Mouse (Mus musculus) macrophage (primary cell): ENCODE data around the gene Lclat1. TPM values are rescaled to one million over a fixed set of nuclear protein-coding genes. Genes with fewer than 3 reads are reported as not detected.

Experiments used
- H3K27ac ChIP-seq: fragments of 350-480 bp; formaldehyde crosslinking; 2 replicates; pipeline ENCODE4 v1.9.0; 2021
- H3K36me3 ChIP-seq: fragments of 350-480 bp; formaldehyde crosslinking; 2 replicates; pipeline ENCODE4 v1.9.0; 2021; ENCODE audit errors: inconsistent target
- H3K4me3 ChIP-seq: fragments of 350-480 bp; formaldehyde crosslinking; 2 replicates; pipeline ENCODE4 v1.9.0; 2021; ENCODE audit errors: inconsistent target
- H3K79me2 ChIP-seq: fragments of 350-480 bp; formaldehyde crosslinking; 2 replicates; pipeline ENCODE4 v1.9.0; 2021; ENCODE audit errors: inconsistent target
- WGBS: methylation state at CpG from one replicate; pipeline ENCODE4 v1.1.7; 2026; ENCODE audit warnings: inconsistent platforms; ENCODE audit not compliant: missing documents; 5-methylcytosine and 5-hydroxymethylcytosine counted together
- polyA plus RNA-seq: library from polyadenylated mRNA; stranded (reverse); fragments of 250-400 nt; gene quantifications from 3 replicates; pipeline ENCODE4 v1.2.4, GENCODE M21; 2018; ENCODE audit warnings: inconsistent platforms
- total RNA-seq, 78 experiments: library from RNA; depleted of rRNA; stranded (reverse); fragments of 250-400 nt; gene quantifications; 1 replicate in 9 of 78; 2 replicates in 24 of 78; 3 replicates in 43 of 78; 4 replicates in 2 of 78; pipeline ENCODE4 v1.2.4; 2018; ENCODE audit warnings: inconsistent platforms in 56 of 78

The Lclat1 gene
- 10 to 100 TPM in 21 of 26 experiments, 1 to 10 TPM in 5; 4.3 to 32.2 (median 16.3) TPM for total RNA-seq (2018; cell fraction: chromatin; rRNA removed)
- total RNA-seq (2018; cell fraction: cytosol; rRNA removed) = 10 to 100 TPM; 15.5 to 26.7 (median 20.5) TPM
- 10 to 100 TPM in 25 of 26 experiments, 1 to 10 TPM in 1; 9.5 to 44.6 (median 22.1) TPM for total RNA-seq (2018; cell fraction: nucleus; rRNA removed)
- 12.4 to 22.3 TPM (median 21.6 TPM) in 3 replicates for polyA plus RNA-seq

DNA sequence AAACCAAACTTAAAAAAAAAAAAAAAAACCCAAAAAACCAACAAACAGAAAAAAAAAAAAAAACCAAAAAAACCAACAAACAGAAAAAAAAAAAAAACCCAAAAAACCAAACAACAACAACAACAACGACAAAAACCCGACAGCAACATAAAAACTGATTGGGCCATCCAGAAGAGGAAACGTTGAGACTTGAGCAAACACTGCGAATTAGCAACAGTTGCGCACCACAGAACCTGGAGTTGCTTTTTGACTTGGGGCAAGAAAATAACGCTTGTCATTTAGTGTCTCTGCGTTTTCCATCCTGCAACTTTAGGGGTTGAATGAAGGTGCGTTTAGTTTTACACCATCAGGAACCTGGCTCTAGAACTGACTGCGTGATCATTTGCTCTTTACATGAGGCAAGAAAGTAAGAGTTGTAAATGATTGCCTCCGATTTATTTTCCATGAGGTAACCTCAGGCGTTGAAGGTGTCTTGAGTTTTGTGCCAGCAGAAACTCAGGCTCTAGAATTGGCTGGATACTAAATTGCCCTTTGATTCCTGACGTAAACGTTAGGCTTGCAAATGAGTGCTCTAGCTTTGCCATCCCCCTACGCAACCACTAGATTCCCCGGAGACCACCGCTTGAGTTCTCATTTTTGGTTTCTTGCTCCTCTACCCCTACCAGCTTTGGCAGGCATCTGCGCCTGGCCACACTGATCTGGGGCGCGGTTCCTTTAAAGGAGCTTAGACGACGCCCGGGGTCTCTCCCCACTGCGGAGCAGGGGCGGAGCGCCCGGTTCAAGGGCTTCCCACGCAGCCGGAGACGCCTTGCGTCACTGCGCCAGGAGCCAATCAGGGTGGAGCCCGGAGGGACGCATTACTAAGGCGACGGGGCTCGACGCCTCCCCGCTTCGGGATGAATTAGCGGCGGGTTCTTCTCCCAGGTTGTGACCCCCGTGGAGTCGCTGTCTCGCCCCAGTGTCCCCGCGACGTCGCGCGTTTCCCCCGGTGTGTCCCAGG is at the start of gene Lclat1:
Lclat1 (plus strand) TSS at position 828 of the 1,000 bp plus-strand sequence.
- 4% methylated on average over 51 of the region's 51 CpGs for WGBS
- peaks cover 8% of the 10 kb centered on the region; the same call in 1 of the 2 replicates for H3K79me2 ChIP-seq
- peak within 1 kb of the TSS; percentile 27; the same call in 1 of the 2 replicates for H3K27ac ChIP-seq
- peak within 1 kb of the TSS; percentile 72 for H3K4me3 ChIP-seq
- no peaks in the 10 kb centered on the region for H3K36me3 ChIP-seq

DNA sequence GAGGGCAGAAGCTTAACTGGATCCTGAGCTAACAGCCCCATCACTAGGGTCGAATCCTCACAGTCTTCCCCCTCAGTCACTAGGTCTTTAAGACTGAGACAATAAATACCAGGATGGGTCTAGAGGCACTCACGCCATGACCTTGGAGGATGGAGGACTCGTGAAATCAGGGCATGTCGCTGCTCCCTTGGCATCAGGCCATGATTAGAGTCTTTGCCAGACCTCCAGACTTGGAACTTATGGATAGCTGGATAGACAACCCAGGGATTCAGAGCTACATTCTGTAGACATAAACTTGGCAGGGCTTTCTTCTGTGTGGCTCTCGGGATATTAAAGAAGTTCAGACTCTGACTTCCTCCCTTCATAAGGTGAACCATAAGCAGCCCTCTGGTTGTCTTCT is 49.5 kb upstream of the Lclat1 start:
- WGBS = 96% methylated on average over 5 of the region's 5 CpGs
- Histone ChIP-seq H3K4me3 (no peak overlapping the region), H3K27ac (no peak overlapping the region), H3K36me3 (no peaks in the 10 kb centered on the region), H3K79me2 (no peaks in the 10 kb centered on the region)

DNA sequence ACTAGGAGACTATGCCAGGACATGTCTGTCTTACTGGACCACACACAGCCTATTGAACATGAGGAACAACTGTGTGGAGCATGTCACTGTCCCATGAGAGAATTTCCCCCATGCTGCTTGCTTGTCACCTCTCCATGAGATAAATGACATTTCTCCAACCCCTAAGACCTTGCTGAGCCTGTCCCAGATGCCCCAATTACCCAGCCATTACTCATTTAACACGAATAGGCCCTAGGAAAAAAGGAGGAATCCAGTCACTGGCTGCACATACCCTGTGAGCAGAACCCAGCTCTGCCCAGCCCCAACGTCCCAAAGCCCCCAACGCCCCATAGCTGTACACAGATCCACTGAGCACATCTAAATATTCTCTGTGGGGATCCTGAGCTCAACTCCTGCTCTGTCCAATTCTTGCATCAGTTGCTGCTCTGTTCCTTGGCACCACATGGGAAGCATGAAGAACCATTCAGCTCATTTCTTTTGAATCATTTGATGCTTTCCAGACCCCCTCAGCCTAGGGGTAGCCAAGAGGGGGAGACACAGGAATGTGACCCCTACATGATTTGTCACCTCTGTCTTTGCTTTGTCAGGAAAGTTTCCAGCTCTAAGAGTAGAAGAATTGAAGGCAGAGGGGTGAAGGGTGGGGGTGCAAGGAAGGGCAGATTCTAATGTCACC is 47.4 kb upstream of the Lclat1 start:
- Histone ChIP-seq H3K4me3 (no peak overlapping the region), H3K36me3 (no peaks in the 10 kb centered on the region), H3K79me2 (no peaks in the 10 kb centered on the region), H3K27ac (no peak overlapping the region)
- 88% methylated on average over 3 of the region's 3 CpGs for WGBS

DNA sequence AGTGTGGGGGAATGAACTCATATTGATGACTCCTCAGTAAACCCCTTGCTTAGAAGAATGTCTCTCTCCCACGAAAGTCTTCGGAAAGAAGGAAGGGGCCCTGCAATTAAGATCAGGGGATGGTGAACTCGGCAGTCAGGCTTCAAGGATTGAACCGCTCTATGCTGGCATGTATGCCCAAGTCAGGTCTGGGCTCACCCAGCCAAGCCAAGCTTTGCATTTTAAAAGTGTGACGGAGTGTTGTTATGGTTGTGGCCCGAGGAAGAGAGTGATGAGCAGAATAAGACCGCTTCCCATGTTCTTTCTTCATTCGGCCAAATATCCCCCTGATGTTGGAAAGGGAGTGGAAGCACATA is 46.9 kb upstream of the Lclat1 start:
- Histone ChIP-seq H3K79me2 (no peaks in the 10 kb centered on the region), H3K4me3 (no peak overlapping the region), H3K36me3 (no peaks in the 10 kb centered on the region), H3K27ac (no peak overlapping the region)
- 89% methylated on average over 7 of the region's 8 CpGs for WGBS

DNA sequence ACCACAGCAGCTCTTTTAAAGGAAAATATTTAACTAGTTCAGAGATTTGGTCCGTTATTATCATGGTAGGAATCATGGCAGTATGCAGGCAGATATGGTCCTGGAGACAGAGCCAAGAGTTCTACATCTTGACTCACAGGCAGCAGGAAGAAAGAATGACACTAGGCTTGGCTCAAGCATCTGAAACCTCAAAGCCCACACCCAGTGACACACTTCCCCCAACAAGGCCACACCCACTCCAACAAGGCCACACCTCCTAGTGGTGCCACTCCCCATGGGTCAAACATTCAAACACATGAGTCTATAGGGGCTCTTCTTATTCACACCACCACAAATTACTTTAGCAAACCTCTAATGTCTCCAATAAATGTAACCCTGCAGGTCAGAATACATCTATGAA is 45.1 kb upstream of the Lclat1 start:
- no peak overlapping the region for H3K27ac ChIP-seq
- no peak overlapping the region for H3K4me3 ChIP-seq
- no peaks in the 10 kb centered on the region for H3K36me3 ChIP-seq
- WGBS = 80% methylated on average over 1 of the region's 1 CpGs
- no peaks in the 10 kb centered on the region for H3K79me2 ChIP-seq

DNA sequence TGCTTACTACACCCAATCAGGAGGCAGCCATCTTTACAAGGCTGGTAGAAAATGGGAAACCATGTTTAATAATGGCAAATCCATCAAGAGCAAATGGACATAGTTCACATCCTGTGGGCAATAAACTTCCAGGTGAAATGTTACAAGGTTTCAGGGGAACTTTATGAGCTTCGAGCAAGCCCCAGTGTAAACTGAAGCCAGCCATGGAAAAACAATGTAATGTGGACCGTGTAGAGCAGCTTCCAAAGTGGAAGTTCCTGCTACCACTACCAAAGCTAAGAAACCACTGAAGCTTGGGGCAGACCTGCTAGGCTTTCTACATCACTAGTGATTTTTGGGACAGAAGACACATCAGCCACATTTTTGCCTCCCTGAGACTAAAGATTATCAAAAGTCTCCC is 44.5 kb upstream of the Lclat1 start:
- no peak overlapping the region for H3K4me3 ChIP-seq
- H3K27ac ChIP-seq = no peak overlapping the region
- WGBS = 100% methylated on average over 2 of the region's 2 CpGs
- H3K36me3 ChIP-seq = no peaks in the 10 kb centered on the region
- no peaks in the 10 kb centered on the region for H3K79me2 ChIP-seq

DNA sequence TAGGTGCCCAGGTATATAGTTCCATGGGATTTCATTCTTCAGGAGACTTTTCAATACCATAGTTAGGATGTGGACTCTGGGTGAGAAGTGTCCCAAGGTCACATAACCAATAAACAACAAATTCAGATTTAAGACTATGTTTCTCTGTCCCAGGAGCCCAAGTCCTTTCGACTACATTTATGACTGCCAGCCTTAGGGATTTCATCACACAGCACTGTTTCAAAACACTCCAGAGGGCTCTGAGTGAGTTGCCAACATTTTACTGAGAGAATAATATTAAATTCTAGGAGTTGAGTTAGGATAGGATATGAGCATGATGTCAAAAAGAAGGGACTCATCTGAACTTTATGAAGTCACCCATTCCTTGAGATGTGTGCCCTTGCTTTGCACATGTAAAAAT is 44.0 kb upstream of the Lclat1 start:
- WGBS = 82% methylated on average over 1 of the region's 1 CpGs
- Histone ChIP-seq H3K79me2 (no peaks in the 10 kb centered on the region), H3K27ac (no peak overlapping the region)

DNA sequence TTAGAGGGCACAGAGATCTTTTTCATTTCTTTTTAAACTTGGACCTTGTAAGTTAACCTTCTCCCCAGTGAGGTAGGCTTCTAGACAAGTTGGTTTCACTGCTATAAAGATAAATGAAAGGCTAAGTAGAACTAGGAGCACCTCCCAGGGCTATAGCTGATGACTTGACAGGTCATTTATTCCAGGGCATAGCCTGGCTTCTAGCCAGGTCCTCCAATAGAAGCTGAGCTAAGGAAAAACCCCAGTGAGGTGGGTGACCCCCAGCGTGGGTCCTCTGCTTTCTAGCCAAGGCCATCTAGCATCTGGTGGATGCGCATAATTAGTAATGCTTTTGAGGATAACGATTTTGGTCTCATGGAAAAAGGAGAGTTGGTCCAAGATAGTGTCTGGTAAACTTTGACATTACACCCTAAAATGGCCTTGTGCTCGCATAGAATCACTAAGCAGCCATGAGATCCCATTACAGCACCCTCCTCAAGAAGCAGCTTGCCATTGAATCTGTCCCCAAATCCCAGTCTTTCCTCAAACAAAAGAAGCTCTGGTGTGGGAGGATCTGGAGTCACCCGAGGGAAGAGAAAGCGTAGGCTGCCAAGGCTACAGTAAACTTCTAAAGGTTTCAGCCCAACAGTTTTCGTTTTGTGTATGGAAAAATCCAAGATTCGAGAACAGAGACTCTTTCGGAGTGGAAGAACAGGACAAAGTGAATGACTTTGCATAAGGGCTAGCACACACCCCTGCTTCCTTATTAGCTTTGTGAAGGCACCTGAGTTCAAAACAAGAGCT is 41.2 kb upstream of the Lclat1 start:
- Histone ChIP-seq H3K79me2 (no peaks in the 10 kb centered on the region), H3K36me3 (no peaks in the 10 kb centered on the region), H3K4me3 (no peak overlapping the region), H3K27ac (peak overlapping the region; percentile 81)
- 90% methylated on average over 9 of the region's 9 CpGs for WGBS

More for the DNA sequence above, 44.0 kb upstream of the Lclat1 start:
- Histone ChIP-seq H3K36me3 (no peaks in the 10 kb centered on the region), H3K4me3 (no peak overlapping the region)

DNA sequence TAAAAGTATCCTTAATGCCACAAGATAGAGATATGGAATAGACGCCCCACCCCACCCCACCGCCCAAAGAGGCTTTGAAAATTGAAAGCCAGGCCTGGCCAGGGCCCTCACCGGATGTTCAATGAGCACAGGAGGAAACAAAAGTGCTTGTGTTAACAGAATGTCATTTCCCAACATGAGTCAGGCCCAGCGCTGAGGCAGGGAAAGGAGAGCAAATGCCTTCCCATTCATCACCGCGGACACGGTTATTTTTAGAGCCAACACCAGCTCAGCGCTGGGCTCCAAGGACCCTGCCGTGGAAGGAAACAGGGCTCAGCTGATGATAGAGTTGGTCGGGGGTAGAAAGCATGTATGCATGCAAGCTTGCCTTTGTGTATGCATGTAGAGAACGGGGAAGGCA is 40.4 kb upstream of the Lclat1 start:
- Histone ChIP-seq H3K79me2 (no peaks in the 10 kb centered on the region), H3K36me3 (no peaks in the 10 kb centered on the region), H3K4me3 (no peak overlapping the region), H3K27ac (peak overlapping the region; percentile 81)
- 14% methylated on average over 11 of the region's 11 CpGs for WGBS

DNA sequence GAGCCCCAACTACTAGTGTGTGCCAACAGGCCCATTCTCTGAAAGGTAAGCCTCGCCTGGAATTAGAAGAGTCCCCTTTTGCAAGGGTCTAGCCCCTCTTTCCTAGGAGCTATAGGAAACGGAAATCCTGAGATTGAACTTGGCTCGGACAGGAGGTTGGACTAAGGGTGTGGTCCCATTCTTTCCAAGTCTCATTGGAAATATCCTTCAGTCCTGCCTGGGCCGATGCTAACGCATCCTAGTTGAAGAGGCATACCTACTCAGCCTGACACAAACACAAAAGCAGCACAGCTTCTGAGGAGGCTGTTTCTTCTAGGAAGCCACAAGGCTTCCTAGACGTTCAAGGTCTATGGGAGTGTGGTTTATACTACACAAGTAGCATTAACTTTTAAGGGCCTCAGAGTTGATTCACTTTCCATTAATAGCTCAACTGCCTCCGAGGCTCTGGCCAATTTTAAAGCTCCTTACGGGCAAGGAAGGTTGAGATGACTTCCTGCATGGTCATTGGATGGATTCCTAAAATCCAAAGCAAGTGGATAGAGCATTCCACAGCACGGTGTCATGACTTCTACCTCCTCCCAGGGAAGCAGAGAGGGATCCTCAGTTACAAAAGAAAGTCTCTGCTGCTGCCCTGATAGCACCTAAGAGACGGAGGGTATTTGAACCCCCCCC is 39.3 kb upstream of the Lclat1 start:
- WGBS = 71% methylated on average over 10 of the region's 10 CpGs

DNA sequence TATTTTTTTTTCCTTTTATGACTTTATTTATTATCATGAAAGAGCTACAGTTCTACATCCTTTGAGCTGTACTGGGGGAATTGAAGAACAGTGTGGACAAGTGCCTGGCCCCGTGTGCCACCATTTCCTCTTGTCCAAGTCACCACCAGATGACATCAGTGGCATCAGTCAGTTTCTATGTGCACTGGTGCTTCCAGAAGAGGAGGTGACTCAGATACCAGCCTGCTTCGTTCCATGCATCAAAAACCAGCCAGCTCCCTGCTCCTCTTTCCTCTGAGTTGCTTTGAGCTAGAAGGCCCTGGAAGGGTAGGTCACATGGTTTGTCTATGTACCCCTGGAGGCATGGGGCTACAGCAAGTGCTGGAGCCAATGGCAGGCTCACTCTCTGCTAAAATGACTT is 37.3 kb upstream of the Lclat1 start:
- 41% methylated on average over 2 of the region's 2 CpGs for WGBS
- no peaks in the 10 kb centered on the region for H3K36me3 ChIP-seq
- no peaks in the 10 kb centered on the region for H3K79me2 ChIP-seq
- peak overlapping the region; percentile 29 for H3K27ac ChIP-seq
- no peak overlapping the region for H3K4me3 ChIP-seq

More for the DNA sequence above, 39.3 kb upstream of the Lclat1 start:
- Histone ChIP-seq H3K36me3 (no peaks in the 10 kb centered on the region), H3K27ac (peak overlapping the region; percentile 81), H3K79me2 (no peaks in the 10 kb centered on the region), H3K4me3 (no peak overlapping the region)

DNA sequence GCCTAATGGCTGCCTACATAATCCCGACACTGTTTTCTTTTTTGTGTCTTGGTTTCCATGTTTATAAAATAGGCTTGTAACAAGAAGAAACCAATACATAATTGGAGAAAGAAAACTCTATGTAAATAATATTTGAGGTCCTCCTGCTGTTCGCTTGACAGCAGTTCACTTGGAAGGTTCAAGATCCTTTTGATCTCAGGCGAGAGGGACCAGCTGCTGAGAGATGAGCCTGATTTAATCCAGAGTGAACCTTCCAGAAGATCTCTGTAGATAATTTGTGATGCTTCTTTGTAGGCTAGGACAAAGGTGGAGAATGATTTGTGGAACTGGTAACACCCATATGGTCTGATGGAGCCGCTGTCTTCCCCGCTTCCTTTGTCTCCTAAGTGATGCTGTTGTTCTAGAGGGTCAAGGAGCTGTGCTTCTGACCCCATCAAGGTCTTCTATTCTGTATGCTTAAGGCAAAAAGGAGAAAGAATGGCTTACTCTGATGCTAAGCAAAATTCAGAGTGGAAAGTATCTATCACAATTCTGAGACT is 36.0 kb upstream of the Lclat1 start:
- Histone ChIP-seq H3K27ac (no peak overlapping the region), H3K4me3 (no peak overlapping the region), H3K36me3 (no peaks in the 10 kb centered on the region), H3K79me2 (no peaks in the 10 kb centered on the region)
- WGBS = 95% methylated on average over 5 of the region's 5 CpGs

DNA sequence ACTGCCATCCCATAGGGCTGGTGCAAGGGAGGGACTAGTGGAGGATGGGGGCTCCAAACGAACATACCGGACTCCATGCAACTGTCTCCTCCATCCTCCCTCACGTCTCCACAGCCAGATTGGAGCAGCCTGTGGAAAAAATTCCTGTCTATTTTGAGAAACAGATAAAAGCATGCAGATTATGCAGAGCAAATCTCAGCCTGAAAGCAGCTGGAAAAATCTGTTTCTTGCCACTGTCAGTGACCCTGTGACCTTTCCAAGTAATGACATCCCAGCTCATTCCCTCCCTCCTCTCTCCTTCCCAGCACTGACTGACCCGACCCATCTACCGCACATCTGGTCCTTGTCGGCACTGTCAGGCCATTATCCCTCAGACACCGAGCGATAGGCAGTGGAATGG is 35.5 kb upstream of the Lclat1 start:
- Histone ChIP-seq H3K4me3 (no peak overlapping the region), H3K36me3 (no peaks in the 10 kb centered on the region), H3K79me2 (no peaks in the 10 kb centered on the region), H3K27ac (no peak overlapping the region)
- 94% methylated on average over 8 of the region's 8 CpGs for WGBS
